Mouse (Mus musculus) thymus, postnatal 0 days (tissue): ENCODE results near the gene Osbpl7. TPM values are rescaled to one million over a fixed set of nuclear protein-coding genes. Genes with fewer than 3 reads are reported as not detected.
A peak's percentile ranks its signal among the peaks of the same experiment; 100 is the strongest.

Experiments
- DNase-seq: peaks from one replicate; pipeline ENCODE4 v3.0.0-alpha.2; 2015; ENCODE audit warnings: low spot score
- polyA plus RNA-seq: library from polyadenylated mRNA; unstranded; fragments of >200 nt; fragmentation: Nextera tagmentation; extraction: Ambion mirVana; gene quantifications from 2 replicates; pipeline ENCODE4 v1.2.1, GENCODE M21; 2015

Gene Osbpl7
- 9.9 and 11.6 TPM in 2 replicates for polyA plus RNA-seq

DNA sequence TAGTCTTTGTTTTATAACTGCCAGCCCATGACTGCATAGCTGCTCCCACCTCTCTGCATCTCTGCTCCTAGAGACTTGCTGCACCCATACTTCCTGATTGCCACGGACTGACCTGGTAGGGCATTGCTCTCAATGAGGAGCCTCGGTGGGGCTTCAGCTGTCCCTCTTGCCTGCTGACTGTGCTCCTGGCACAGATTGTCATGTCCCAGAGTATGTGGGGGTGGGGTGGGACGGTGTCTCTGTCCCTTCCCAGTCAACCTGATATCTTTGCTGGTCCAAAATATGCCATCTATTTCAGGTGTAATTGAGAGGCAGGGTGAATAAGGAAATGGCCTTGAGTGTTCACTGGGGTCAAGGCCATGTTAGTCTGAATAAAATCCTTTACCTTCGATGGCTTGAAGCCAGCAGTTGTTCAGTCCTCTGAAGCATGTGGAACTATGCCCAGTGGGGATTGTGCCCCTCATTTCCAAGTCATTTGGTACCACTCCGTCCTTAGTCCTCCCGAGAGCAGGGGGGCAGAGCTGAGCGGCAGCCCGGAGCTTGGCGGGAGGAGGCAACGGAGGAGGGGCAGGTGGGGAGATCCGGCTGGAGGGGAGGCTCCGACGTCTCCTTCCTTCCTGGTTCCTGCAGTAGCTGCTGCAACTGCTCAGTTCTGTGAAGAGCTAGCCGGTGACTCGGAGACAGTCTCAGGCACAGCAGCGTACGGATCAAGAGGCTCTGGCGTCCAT lies at the start of gene Osbpl7:
Gene Osbpl7 (plus strand): TSS at position 413 of the 728 bp plus-strand sequence.
- peak; percentile 85 for DNase-seq

DNA sequence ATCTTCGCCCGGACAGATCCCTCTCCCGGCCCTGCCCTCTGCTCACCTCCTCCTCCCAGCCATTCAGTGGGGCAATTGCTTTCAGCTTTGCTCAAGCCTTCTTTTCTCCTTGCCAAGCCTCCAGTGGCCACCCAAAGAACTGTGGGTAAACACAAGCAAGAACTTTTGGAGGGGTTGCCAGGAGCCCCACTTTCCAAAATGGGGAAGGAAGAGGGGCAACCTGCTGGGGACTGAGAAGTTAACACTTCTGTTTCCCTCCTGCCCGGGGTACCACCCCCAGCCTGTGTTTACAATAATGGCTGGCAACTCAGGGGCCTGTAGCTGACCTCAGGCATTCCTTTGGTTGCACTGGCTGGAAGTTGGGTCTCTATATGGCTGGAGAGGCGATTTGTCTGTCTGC lies 47.3 kb upstream of the Osbpl7 start:
- DNase-seq: no peak

DNA sequence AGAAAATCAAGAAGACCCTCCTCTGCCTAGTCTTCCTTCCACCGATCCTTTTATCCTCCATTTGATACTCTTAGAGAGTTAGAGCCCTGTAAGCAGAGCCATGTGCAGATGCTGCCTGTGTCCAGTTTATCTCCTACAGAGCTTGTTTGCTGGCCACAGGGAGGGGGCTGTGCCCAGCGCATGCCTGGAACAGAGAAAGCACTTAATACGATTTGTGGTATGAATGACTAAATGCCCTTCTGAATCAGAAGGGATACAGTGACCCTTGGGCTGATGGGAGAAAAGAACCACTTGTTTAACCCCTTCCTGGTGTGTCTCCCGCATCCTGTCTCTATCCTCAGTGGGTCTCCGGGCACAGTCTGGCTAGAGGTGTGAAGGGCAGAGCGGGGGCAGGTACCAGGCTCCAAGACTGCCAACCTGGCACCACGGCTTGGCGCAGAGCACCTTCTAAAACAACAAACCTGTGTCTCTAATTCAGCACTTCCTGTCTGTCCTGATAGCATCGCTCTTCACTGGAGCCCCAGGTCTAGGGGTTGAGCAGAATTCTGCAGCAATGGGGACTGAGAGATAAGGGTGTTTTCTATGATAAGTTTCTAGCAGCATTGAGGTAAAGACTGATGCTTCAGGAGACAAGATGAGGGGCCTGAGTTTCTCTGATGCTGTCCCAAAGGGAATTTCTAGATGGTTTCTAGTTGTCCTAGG lies 43.2 kb upstream of the Osbpl7 start:
- DNase-seq: peak; percentile 47

DNA sequence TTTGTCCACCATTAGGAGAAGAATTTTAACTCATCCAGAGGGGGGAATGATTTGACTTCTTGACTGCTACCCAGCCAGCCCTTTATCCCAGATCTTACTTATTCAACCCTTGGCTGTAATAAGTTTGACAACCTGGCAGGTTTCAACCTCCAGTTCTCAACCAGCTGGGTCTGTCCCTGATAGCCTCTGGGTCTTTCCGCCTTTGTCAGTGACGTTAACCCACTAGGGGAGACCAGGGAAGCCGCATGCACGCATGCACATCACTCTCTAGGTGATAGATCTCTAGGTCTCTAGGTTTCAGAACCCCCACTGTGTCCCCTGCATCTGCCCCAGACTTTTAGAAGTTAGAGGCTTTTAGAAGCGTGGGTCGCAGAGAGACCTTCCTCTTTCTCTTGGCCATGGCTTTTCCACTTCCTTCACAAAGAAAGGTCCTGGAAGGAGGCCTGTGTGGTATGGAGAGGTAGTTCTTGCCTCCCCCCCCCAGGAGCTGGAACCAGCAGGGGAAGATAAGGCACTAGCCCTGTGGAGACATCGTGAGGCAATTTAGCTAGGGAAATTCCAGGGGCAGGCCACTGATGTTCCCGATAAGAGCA lies 41.1 kb upstream of the Osbpl7 start:
- no peak for DNase-seq

- no peak for DNase-seq
Observed at GRCm38 (mm10) chr11:97013121-97013670, 37.2 kb upstream of the Osbpl7 start, which contains the start of gene Sp6. Gene Sp6 (plus strand): TSS chr11:97013394.

DNA sequence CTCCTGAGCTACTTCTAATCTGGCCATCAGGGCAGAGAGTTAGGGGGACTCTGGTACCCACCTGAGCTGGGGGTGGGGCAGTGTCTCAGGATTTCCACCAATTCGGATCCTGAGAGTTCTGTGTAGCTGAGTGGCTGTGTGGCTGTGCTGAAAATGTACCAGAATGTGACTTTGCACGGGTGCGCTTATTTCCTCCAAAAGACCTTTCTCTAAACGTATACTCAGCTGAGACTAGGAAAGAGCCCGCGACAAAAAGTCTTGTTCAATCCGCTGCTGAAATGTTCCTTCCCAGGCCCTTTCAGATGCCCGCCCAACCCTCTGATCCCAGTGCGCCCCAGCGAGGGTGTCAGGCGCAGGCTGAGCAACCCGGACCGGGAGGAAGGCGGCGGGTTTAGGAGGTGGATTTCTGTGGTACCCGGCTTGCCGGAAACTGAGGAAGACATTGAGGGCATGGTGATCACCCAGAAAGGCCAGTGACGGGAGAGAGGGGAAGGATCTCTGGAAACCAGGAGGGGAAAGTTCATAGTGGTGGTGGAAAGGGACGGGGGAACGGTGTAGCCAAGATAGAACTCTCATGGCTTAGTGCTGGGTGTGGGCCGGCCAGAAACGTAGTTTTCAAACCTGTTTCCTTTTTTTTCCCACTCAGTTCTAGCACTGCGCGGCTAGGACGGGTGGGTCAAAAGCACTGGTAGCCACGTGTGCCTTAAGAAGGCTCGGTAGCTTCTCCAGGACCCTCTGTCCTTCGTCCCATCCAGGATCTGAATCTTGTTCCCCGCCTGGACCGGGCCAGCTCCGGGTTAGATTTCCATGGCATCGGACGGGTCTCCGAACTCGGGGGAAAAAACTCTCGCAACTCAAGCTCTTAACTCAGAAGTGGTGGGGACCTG lies 32.5 kb upstream of the Osbpl7 start:
- DNase-seq: no peak

DNA sequence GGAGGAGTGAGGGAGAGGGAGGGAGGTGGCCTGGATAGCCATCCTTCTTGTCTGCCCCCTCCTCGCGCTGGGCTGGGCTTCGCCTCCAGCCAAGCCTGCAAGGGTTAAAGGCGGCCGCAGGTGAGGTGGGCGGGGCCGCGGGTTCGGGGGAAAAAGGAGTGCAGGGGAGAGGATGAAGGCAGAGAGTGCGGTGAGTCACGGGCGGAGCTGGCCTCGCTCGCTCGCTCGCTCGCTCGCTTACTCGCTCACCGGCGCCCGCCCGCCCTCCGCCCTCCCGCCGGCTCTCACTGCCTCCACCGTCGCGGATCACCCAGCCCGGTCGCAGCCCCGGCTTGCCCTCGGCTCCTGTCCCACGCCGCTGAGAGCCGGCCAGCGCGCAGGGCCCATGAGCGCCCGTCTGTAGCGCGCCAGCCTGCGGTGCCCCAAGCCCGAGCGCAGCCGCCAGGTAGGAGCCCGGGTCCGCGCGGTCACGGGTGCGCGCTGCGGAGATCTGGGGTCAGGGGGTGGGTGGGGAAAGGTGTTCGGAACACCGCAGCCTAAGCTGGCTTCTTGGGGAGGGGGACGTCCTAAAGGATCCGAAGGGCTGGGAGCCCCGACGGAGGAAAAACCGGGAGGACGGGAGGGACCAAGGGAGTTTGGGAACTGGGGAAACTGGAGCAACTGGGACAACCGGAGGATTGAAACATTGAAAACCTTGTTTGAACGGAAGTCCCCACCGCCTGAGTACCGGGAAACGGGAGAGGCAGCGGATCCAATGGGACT lies 31.7 kb upstream of the Osbpl7 start:
- DNase-seq: peak; percentile 31

- no peak for DNase-seq
Observed at GRCm38 (mm10) chr11:97019345-97019708, 31.1 kb upstream of the Osbpl7 start.

DNA sequence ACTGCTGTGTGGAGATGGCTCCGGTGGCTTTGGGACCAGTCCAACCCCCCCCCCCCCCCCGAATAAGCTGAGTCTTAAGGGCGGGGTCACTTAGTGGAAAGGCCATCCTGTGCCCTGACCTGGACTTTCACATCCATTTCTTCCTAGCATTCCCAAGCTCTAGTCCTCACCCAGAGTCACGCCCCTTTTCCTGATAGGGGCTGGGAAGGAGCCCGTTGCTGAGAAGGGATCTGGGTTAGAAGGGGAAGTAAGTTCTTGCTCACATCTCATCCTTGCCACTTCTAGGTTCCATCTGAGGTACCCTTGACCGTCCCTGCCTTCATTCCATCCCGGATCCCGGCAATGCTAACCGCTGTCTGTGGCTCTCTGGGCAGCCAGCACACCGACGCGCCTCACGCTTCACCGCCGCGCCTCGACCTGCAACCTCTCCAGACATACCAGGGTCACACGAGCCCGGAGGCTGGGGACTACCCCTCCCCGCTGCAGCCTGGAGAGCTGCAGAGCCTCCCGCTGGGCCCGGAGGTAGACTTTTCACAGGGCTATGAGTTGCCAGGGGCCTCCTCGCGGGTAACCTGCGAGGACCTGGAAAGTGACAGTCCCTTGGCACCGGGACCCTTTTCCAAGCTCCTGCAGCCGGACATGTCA lies 29.2 kb upstream of the Osbpl7 start:
- peak; percentile 32 for DNase-seq

GRCm38 (mm10) chr11:97021873-97022484 lies 28.4 kb upstream of the Osbpl7 start:
- DNase-seq: peak; percentile 93

GRCm38 (mm10) chr11:97024977-97025376 lies 25.5 kb upstream of the Osbpl7 start:
- DNase-seq: no peak

DNA sequence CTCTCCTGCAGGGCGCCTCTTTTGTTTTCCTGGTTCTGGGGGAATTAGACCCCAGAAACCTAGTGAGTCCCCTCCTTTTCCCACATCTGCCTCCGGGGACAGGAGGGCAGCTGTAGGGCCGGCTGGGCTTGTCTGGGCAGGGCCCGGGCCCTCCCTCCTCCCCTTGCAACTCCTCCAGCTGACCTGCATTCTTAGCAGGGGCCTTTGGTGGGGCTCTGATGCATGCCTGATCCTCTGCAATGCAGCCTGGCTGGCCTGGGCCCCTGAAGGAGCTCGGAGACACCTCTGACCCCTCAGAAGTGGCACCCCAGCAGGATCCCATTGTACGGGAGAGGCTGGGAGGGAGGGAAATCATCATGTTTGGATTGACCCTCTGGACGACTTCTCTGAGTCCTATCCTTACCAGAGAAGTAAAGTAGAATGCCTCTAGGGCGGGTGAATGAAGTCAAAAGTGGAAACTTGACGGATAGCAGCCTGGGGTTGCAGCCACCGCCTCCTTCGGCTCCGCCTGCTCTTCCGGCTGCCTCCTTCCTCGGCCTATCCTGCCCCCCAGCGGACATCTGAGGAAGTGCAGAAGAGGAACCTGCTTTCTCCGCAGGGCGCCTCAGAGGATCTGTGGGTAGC lies 24.6 kb upstream of the Osbpl7 start:
- DNase-seq: peak; percentile 94

DNA sequence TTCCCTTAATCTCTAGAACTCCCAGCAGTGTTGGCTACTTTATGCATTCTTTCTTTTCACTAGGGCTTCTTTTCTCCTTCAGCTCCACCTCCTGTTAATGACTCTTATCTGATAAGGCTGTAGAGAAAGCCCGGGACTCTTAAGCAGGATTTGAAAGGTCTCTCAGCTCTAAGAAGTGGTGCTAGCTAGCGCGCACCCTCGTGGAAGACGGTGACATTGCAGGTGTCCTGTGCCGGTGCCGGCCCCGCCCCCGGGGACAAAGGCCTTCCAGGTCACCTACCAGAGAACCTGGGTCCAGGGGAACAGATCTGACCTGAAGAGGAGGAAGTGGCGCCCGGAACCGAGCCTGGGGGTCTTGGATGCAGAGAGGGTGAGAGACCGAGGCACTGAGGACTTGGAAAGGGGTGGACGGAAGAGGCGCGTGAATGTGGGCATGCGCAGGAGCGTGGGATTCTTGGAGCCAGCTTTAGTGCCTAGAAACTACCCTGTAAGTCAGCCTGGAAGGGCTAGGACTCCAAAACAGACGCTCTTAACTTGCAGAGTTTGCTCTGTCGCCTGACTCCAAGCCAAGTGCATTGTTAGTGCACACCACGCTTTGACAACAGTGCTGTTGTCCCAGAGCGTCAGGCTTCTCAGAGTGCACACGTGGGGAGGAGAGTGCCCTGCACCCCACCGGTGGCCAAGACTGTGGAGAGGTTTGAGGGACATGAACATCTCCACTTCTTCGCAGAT lies 20.6 kb upstream of the Osbpl7 start, which contains the start of gene Scrn2:
Gene Scrn2 (plus strand): TSS at position 253 of the 732 bp plus-strand sequence.
- DNase-seq: peak; percentile 82

DNA sequence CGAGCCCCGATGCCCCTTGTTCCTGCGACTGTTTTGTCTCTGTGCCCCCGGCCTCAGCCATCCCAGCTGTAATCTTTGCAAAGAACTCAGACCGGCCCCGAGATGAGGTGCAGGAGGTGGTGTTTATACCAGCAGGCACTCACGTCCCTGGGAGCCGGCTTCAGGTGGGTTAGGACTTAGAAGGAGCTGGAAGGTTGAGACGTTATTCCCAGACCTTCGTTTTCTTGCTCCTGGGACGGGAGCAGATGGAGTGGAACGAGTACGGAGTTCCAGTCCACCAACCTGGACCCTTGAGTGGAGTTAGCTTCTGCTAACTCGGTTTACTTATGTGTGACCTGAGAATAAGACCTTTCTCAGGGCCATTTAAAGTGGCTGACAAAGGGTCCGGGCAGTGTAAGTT lies 20.0 kb upstream of the Osbpl7 start:
- DNase-seq: no peak

- DNase-seq: no peak
Observed at GRCm38 (mm10) chr11:97031977-97032376, 18.5 kb upstream of the Osbpl7 start.

DNA sequence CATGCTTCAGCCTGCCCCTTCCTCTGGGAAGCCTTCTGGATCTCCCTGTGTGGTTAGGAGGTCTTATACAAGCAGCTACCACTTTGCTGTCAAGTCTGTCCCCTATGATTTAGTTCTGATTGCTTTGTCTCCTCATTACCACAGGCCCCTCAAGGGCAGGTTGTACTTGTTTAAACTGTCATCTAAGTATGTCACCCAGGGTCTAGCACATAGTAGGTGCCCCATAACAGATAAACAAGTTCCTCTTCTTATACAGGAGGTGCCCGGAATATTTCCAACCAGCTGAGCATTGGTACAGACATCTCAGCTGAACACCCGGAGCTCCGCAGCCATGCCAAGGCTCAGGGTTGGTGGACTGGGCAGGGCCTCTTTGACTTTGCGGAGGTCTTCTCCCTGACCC lies 17.9 kb upstream of the Osbpl7 start:
- no peak for DNase-seq

- no peak for DNase-seq
Observed at GRCm38 (mm10) chr11:97033781-97034180, 16.6 kb upstream of the Osbpl7 start.

GRCm38 (mm10) chr11:97036141-97036540 lies 14.3 kb upstream of the Osbpl7 start:
- DNase-seq: no peak
